Mouse (Mus musculus) erythroid progenitor cell, adult 5-6 weeks (primary cell): ENCODE measurements around the gene Txn1. TPM values are rescaled to one million over a fixed set of nuclear protein-coding genes. Genes with fewer than 3 reads are reported as not detected.

Experiments used
- ATAC-seq: replicated peaks from 2 replicates; pipeline ENCODE4 v1.8.0; 2016; ENCODE audit warnings: moderate number of reproducible peaks, mild to moderate bottlenecking, moderate TSS enrichment, inconsistent platforms; ENCODE audit not compliant: poor library complexity, low FRiP score, severe bottlenecking
- total RNA-seq, 2 experiments: library from RNA; stranded (forward) in 1 of 2; stranded (reverse) in 1 of 2; fragments of 150-400 nt in 1 of 2; fragments of 186-747, 209-891 nt in 1 of 2; gene quantifications; 2 replicates each; pipeline versions ENCODE4 v1.2.3 to v1.2.4; 2015 to 2017; ENCODE audit warnings: low replicate concordance in 2 of 2

The Txn1 gene
- 220 and 242 TPM in 2 replicates for total RNA-seq (2015; ENCODE audit: low replicate concordance)
- total RNA-seq (2017; ENCODE audit: low replicate concordance) = 87.3 and 98.4 TPM in 2 replicates

- peak; percentile 84 for ATAC-seq
Measured at GRCm38 (mm10) chr4:57956029-57956960, at the start of gene Txn1. Gene Txn1, minus strand, starts transcription at chr4:57956411.

DNA sequence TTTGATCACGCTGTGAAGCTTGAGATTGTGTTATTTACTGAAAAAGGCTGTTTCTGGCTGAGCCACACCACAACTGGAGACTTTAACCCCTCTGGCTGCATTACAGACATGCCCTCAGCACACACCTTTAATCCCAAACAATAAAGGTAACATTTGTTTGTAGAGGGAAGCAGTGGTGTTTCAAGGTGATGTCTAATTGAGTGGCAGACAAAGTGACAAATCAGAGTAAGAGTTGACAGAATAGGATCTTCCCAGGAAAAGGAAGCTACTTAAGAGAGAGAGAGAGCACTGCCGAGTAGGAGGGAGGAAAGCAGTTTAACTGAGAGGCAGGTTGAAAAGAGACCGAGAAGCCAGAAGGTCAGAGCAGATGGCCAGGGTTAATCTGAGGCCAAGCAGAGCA, 47.3 kb upstream of the Txn1 start:
- ATAC-seq = no peak

- ATAC-seq = no peak
Measured at GRCm38 (mm10) chr4:57991425-57991824, 35.2 kb upstream of the Txn1 start.

GRCm38 (mm10) chr4:57974400-57975117, 18.3 kb upstream of the Txn1 start:
- ATAC-seq = no peak

GRCm38 (mm10) chr4:57973592-57974268, 17.5 kb upstream of the Txn1 start:
- no peak for ATAC-seq

DNA sequence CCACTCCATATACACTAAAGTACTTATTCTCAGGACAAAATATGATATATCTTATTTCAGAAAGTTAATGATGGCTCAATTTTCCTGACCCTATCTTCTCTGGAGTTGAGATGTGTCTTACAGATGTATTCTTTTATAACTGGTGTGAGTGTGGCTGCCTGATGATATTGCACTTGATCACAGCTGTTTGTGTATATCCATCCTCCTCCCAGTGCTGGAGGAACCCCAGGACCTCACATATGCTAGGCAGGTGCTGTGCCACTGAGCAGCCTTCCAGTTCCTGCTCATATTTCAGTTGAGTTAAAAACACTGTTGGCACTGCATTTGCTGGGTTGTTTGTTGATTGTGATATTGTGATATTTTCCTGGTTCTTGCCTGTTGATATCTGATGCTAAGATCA, 14.1 kb upstream of the Txn1 start:
- ATAC-seq = no peak

GRCm38 (mm10) chr4:57967195-57967594, 11.0 kb upstream of the Txn1 start:
- ATAC-seq = no peak

DNA sequence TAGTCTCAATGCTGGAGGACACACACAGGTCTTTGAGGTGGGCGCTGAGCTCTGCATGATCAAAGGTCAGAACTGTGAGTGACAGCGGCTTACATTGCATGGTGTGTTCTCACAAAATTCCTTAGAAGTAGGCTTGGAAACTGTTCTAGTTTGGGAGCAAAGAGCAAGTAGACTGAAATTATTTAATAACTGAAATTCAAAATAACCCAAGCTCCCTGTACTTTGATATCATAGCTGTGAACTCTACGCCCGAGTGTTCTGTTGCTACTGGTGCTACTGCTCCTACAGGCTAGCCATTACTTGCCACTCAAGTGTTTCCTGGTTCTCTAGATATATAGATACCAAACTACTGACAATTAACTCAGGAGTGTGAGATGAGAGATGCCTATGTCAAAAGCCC, 9.3 kb upstream of the Txn1 start:
- no peak for ATAC-seq

- ATAC-seq = no peak
Measured at GRCm38 (mm10) chr4:57964143-57964542, 7.9 kb upstream of the Txn1 start.

- no peak for ATAC-seq
Measured at GRCm38 (mm10) chr4:57959056-57959455, 2.8 kb upstream of the Txn1 start.

GRCm38 (mm10) chr4:57958098-57958497, 1.9 kb upstream of the Txn1 start:
- no peak for ATAC-seq

DNA sequence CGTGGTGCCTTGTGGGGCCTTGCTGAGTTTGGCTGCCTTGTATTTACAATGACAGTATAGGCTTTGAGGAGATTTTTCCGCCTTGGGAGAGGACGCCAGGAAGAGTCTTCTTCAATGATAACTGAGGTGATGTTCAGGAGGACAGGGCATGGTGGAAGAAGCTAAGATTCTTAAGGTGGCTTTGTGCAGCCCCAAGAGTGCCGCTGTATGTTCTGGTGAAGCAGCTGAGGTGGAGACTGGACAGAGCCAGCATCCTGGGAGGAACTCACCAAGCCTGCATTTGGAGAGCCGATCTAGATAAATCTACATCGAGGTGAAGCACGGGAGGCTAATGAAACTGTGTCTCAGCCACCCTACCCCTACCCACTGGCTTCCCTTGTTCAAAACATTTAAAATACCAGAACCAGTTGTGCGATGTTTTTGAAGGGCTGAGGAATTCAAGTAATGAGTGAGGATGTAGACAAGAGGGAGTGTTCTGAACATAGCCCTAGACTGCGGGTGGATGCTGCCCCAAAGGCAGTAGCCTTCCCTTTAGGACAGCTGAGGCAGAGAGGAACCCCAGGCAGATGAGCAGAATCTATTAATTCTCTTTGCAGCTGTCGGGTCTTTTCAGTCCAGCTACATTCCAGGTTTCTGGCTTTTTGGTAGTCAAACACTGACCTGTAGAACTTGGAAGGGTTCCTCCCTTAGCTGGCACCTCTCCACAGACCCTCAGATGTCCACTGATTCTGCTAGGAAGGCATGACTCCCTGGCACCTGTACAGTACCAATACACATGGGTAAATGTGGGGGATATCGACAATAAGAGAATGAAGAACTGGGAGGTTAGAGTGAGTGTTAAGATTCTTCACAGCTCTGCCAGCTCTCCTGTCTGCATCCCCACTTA, 1.2 kb upstream of the Txn1 start:
- ATAC-seq = peak; percentile 20

- peak; percentile 70 for ATAC-seq
Measured at GRCm38 (mm10) chr4:57955544-57955958, 660 bp downstream of the Txn1 start.

GRCm38 (mm10) chr4:57954991-57955390, 1.2 kb downstream of the Txn1 start:
- no peak for ATAC-seq

DNA sequence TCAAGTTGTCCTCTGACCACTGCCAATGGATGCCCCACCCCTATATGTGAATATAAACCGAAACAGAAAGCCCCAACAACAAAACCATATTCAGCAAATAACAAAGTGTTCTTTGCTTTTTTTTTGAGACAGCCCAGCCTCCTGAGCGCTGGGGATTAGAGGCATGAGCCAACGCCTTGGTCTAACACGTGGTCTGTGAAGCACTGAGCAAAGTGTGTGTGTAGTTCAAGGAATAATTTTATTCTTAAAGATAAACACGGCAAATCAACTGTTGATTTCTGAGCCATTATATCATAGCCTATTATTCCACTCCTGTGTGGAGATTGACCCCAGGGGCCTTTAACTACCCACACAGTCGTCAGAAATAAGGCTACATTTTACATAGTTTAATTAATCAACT, 1.6 kb downstream of the Txn1 start:
- no peak for ATAC-seq

DNA sequence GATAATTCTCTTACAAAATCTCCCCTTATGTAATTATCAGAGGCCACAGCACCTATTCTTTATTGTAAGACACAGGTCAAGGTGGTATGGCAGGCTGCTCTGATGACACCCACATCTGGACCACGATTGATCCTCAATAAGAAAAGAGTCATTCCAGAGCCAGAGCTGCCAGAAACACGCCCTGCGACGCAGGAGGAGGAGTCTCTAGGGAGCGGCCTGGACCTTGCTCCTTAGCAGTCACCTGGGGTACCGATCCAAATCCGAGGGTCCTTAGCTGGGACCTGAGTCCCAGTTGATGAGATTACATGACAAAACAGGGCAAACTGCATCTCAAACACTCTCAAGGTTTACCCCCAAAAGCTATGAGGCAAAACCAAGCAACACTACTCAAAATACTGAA, 2.4 kb downstream of the Txn1 start:
- no peak for ATAC-seq

DNA sequence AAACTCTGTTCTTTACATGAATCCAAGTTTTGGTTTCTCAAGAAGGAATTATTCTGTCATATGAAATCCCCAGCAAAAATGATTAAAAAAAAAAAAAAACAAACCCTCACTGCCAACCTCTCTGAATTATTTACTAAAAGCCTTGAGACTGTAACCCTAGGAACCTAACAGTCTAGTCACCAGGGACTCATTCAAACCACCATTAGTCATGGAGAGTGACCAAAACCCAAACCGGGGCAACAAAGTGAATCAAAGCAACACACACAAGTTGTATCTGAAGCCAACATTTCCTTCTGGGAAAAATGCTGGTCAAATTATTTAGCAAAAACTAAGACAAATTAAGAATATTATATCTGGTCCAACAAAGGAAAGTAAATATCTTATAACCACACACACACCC, 3.3 kb downstream of the Txn1 start:
- no peak for ATAC-seq

DNA sequence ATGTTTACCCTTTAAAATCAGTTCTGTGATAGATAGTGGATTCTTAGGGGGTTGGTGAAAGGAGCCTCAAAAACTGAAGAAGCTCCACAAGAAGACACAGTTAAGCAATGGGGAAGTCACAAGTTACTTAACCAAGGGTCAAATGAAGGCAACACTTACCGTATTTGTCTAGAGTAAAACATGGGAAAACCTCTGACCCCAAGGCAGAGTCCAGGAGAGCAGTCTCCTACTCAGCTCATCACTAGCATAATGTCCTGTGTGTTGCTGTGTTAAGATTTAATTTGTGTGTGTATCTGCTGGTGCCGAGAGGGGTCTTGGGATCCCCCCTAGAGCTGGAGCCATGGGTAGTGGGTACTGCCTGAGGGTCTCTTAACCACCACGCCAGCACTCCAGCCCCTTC, 3.8 kb downstream of the Txn1 start:
- no peak for ATAC-seq

DNA sequence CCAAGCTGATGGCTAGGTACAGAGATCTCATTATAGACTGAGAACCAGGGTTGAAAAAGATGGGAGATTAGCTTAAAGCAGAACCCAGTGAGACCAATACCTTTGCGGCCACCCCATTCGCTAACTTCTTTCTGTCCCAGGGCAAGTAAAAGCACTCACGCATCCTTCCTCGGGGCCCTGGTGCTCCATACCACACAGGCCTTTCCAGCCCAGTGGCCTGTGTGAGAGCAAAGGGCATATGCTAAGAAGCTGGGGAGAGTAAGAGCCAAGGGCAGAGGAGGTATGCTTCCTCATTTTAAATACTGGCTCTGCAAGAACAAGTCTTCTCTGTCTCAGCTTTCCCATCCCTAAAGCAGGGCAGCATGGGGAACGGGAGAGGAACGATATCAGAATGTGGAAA, 6.3 kb downstream of the Txn1 start:
- ATAC-seq = no peak
